Mouse (Mus musculus): Measurements from ENCODE around the gene Zfand5.
"Not testable (repeated sequence)": the region's sequence is repeated elsewhere in the genome, so short reads cannot be mapped to it uniquely, and the experiment has no call there.

Zfand5 gene

DNA sequence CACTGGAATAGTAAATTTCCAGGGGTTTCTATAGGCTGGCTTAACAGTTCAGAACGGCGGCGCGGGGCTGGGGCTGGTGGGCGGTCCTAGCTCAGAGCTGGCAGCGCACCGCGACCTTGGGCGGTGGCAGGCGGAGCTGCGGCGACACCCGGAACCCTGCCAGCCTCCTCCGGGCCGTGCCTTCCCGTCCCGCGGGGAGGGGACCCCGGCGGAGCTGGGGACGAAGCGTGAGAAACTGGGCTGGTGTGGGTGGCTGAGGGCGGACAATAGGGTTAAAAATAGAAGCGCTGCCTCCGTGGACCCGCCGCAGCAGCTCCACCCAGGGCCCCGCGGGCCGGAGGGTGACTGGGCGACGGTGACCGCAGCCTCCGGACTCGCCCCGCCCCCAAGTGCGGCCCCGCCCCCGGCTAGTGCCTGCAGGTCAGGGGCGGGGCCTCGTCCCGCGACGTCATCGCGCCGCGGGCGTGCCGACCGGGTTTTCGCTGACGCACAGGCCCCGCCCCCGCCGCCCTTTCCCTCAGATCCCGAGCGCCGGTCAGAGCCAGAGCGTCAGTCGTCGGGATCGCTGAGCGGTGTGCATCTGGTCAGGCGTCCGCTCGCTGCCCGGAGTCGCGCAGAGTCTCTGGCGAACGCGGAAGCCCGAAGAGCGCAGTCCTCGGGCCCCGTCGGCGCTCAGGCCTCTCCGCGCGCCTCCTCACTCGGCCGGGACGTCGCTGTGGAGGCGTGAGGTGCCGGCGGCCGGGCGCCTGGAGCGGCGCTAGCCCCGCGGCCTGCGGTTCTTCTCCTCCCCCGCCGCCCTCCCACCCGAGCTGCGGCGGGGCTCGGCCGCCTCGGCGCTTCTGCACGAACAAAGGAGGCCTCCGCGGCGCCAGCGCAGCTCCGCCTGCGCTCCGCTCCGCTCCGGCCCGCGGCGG lies at the start of gene Zfand5:
Zfand5 (plus strand) TSS at position 538 of the 914 bp plus-strand sequence.
- peak; percentile 98 to 100 for DNase-seq

DNA sequence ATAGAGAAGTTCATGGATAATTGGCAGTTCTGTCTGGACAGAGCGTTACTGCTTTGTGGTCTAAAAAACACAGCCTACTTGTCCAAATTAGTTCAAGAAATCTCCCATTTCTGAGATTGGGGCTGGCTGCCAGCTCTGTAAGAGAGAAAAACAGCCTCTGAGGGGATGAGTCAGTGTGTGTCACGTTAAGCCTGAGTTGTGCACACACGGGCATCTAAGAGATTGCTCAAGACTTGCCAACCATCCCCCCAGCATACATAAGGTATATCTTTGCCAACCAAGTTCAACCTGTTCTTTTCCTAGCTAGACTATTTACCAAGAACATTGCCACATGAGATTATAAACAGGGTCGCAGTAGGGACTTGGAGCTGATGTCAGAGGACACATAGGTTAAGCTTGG lies 44.9 kb upstream of the Zfand5 start:
- peak; percentile 7 to 13 for DNase-seq

DNA sequence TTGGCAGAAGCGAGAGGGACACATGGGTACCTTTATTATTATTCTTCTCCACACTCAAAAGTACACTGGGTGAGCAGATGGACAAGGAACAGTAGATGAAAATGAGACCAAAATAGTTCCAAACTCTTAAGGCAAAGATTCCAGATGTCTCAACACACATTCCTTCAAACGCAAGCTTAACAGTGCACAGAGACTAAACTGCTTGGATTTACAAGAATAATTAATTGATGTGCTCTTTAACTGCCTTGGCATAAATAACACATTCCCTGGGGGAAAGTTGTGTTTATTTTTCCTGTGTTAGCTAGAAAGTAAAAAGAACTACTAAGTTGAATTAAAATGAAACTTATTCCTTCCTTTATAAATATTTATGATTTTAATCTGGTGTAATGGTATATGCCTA lies 44.3 kb upstream of the Zfand5 start:
- no peak for DNase-seq

DNA sequence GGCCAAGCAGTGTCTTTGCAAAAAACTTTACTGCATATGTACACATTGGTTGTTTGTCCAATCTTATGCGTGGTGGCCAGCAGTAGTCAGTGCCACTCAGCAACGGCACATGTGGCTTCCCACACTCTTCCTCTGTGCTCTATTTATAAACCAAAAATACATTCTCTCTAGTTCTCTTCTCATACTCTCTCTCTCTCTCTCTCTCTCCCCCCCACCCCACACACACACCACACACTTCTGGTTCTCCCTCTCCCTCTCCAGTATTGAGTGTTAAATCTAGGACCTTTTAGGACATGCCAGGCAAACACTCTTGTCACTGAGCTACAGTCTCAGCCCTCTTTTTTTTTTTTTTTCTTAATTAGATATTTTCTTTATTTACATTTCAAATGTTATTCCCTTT lies 23.3 kb upstream of the Zfand5 start:
- not testable (repeated sequence) for DNase-seq

DNA sequence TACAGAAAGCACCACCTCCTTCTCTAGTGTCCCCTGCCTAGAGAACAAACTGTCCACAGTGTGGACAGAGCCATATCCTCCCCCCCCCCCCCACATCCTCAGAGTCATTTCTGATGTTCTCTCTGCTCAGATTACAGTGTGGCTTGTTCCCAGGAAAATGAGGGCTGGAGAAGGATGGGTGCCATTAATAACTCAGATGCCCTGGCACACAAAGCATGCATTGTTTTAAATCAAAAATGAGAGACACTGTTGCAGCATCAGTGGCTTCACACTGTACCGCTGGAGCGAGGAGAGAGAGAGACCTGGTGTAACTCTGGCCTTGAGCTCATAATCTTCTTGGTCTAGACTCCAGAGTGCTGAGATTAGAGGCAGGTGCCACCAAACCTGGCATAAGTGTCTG lies 18.2 kb upstream of the Zfand5 start:
- DNase-seq, result no peak

DNA sequence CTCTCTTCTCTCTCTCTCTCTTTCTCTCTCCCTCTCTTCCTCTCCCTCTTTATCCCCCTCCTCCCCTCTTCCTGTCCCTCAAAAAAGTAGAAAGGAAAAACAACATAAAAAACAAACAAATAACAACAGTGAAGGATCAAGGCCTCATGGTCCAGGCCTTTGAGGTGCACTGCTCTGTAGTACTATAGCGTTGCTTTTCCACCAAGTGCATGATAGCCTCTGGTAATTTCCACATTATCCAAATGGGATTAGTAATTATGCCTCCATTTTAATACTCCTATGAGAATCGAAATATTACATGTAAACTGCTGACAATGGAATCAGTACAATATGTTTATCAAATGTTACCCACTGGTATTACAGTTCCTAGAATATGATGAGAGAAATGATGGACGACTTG lies 16.2 kb upstream of the Zfand5 start:
- no peak for DNase-seq

DNA sequence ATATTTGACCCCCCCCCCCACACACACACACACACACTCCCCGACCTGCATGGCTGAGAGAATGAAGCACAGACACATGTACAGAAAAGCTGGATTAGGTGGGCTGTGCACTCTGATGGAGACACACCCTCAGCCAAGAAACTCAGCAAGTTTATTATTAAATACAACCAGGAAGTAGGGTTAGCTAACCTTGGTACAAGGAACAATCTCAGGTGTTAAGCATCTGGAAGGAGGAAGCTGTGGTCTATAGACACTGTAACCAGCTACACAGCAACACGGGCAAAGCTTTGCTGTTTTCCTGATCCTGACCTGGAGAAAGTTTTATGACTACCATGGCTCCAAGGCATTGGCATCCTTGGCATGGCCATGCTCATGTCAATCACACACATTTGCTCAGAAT lies 12.6 kb upstream of the Zfand5 start:
- DNase-seq, result no peak

DNA sequence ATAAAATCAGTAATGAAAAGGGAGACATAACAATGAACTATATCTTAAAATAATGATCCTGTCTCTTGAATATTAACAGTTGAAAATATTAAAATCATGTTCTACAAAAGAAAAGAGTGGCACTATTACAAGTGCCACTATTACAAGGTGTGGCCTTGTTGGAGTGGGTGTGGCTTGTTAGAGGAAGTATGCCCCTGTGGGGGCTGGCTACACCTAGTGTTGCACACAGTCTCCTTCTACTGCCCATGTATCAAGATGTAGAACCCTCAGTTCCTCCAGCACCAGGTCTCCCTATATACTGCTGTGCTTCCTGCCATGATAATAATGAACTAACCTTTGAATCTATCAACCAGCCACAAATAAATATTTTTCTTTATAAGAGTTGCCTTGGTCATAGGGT lies 11.8 kb upstream of the Zfand5 start:
- no peak for DNase-seq

DNA sequence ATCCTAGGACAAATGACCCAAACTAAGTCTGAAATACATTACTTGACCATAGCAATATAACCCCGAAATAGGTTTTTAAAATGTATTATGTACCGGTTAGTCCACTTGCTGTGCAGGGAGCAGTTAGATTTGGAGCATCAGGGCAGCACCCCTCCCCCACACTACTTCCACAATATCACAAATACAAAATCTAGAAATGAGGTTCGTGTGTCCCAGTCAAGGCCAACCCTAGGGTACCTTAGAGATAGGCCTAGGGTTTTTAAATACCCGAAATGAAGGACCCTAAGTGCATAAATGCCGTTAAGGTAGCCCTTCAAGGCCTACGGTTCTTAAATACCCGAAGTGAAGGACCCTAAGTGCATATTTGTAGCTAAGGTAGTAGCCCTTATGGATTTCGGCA lies 892 bp upstream of the Zfand5 start:
- DNase-seq, result peak; percentile 27 to 63

DNA sequence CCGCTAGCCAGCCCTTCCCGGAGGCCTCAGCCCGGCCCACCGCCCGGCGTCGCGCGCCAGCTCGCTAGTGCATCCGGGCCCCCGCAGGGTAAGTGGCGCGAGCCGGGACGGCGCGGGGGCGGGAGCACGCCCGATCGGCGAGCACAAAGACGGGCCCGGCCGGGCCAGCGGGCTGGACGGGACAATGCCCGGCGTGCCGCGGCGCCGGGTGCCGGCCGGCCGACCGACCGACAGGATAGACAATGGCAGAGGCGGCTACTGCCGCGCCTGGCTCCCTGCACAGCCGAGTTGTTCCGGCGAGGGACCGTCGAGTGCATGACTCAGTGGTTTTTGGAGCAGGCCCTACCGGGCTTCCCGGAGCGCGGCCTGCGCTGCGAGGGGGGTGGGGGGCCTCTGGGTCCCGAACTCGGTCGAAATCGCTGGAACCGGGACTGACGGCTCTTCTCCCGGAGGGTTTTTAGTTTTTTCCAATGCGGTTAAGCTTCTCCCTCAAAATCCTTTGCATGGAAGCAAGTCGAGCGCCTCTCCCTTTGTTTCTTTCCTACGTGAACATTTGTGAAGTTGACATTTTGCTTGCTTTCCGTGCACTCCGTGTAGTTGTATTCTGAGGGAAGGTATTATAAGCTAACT lies 692 bp downstream of the Zfand5 start:
- peak; percentile 69 to 87 for DNase-seq

DNA sequence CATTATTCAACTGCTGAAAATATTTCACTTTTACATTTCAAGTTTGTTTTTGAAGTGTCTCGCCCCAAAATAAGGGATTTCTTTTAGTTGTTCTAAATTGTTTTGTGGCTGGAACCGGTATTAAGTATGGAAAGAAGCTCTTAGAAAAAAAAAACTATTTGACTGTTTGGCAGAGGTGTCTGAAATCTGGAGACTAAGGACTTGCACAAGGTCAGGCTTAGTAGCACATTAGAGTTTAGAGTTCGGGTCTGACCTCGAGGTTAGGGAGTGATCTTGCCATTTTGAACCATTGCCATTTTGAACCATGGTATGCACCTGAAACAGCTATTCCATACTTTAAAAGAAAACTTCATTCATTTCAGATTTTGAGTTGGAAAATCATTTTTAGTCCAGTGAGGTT lies 1.4 kb downstream of the Zfand5 start:
- no peak for DNase-seq

DNA sequence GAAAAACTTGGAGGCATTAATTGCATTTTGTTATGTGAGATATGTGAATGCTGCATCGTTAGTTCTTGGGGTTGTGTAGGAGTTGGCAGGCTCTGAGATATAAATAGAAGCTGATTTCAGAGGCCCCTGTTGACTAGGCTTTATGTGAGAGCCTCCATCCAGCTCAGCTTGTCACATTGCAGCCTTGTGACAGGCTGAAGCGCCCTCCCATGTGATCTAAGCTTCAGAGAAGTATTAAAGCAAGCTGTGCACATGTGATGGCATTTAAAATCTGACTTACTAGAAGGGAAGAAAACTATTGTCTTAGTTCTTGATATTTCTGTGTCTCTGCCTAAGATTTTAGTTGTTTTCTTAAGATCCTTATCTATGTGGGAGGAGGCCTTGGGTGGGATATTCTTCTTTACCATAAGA lies 2.1 kb downstream of the Zfand5 start:
- DNase-seq, result peak; percentile 64 to 78

DNA sequence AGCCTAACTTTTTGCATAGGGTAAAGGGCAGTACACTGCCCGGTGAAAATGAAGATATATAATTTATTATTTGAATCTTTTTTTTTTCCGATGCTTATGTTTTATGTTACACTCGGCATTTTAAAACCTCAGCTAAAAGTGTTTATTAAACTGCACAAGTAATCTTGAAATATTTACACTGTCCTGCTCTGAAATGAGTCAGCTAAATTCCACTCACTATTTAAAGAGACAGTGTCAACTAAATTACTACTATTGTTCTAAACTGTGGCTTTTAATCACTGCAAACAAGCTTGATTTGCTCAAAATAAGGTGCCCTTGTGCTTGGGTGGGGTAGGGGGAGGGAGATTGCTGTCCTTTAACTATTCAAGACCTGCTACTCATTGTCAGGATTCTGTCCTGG lies 2.6 kb downstream of the Zfand5 start:
- no peak for DNase-seq

DNA sequence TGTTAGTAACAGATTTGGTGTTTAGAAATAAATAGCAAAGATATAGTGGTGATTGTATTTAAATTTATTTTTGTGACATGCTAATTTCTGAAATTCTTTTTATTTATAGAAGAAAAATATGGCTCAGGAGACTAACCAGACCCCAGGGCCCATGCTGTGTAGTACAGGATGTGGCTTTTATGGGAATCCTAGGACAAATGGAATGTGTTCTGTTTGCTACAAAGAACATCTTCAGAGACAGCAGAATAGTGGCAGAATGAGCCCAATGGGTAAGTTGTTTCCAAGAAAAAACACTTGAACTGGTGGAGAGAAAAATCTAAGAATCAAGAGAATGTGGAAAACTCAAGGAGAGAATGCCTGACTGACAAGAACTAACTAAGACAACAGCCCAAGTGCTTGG lies 4.2 kb downstream of the Zfand5 start:
- DNase-seq, result no peak

DNA sequence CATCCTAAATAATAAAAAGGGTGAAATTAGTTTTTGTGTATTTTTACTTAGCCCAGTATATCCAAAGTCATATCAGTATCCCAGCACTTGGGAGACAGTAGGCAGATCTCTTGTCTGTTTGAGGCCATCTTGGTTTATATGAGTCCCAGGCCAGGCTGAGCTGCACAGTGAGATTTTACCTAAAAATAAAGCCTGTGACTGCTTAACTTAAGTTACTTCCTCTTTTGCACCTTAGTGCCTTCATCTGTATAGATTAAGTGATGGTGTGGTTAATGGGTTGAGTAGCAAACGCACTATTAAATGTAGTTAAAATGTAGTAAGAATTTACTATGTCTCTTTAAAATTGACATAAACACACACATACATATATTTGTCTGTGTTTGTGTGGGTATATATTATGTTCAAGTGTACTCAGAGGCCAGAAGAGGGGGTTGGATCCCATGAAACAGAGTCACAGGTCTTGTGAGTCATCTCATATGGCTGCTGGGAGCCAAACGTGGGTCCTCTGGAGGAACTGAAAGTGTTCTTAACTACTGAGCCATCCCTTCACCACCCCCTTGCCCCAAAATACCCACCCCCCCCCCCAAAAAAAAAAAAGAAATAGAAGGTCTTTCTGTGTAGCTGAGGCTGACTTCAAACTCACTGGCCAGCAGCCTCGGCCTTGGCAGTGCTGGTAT lies 14.5 kb downstream of the Zfand5 start:
- no peak for DNase-seq

DNA sequence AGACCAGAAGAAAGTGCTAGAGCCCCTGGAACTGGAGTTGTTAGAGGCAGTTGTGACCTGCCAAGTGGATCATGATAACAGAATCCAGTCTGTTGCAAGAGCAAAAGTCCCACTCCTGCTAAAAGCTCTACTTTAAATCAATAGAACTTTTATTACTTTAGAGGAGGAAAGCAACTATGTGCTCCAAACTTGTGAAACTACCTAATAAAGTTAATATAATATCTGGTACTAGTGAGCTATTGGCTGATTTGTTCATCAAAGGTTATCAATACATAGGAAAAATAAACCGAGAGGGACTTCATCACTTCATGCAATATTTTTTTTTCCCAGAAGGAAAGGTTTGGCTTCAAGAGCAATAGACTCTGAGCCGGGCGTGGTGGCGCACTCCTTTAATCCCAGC lies 25.3 kb downstream of the Zfand5 start:
- no peak for DNase-seq

DNA sequence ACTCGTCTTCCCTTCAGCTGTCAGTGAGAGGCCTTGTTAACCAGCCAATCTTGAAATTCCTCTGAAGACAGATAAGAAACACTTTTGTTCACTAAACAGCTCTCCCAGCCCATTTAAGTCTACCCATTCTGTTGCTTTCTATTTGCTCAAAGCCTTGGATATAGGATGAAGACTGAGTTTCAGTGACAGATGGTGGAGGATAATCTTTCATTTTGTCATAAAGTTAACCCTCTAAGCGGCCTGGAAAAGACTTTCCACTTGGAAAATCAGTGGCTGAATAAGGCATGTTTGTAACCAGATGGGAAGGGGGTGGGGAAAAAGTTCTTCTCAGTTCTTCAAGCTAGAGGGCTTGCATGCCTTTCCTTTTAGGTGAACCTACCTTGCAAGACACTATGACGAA lies 29.7 kb downstream of the Zfand5 start:
- DNase-seq, result no peak

DNA sequence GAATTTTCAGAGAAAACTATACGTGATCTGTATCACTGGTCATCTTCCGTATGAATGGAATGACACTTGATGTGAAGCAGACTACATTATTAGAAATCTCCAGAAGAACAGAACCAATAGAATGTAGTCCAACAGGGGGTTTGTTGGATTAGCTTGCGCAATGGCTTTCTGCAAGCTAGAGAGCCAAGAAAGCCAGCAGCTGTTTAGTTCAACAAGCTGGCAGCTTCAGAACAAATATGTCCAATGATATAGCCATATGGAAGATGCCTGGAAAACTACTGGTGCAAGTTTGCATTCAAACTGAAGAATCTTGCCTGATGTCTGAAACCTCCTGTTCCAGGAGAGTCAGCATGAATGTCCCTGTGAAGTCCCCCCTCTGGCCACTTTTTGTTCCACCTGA lies 35.7 kb downstream of the Zfand5 start:
- no peak for DNase-seq

DNA sequence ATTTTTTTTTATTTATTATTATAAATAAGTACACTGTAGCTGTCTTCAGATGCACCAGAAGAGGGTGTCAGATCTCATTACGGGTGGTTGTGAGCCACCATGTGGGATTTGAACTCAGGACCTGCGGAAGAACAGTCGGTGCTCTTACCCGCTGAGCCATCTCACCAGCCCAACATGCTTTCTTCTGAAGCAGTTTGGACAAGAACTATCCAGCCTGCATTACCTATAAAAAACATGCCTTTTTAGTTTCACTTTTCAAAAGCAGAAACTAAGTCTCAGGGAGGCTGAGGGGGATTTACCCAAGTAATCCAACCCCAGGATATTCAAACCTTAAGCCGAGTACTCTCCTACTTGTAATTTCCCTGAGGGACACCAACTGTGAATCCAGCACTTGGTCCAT lies 38.3 kb downstream of the Zfand5 start:
- not testable (repeated sequence) for DNase-seq

DNA sequence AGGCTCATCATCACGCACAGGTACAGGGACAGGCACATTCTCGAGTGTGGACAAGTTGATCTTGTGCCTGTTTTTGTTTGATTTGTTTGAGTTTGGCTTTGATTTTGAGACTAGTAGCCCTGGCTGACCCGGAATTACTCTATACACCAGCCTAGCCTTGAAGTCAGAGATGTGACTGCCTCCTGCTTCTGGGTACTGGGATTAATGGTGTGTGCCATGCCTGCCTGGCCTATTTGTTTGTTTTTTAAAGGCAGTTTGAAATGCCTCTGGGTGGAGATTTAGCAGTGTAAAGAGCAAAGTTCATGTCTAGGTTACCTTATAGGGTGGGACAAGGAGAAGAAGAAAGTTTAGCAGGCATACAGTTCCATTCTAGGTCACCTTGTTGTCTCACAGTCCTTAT lies 43.6 kb downstream of the Zfand5 start:
- no peak for DNase-seq

DNA sequence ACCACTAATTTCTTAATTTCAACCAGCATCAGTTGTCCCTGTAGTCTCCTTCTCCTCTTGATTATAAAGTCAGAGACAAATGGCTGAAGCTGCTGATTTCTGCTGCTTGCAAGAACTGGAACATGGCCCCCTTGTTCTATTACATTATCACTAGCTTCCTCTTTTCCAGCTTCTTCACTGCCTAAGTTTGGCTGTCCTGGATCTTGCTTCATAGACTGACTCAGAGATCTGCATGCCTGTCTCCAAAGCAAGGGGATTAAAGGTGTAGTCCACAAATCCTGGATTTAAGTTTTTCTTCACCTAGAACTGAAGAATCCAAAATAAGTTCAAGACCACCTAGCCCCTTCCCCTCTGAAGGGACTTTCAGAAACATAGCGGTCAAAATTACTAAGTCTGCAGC lies 47.5 kb downstream of the Zfand5 start:
- DNase-seq, result no peak

DNA sequence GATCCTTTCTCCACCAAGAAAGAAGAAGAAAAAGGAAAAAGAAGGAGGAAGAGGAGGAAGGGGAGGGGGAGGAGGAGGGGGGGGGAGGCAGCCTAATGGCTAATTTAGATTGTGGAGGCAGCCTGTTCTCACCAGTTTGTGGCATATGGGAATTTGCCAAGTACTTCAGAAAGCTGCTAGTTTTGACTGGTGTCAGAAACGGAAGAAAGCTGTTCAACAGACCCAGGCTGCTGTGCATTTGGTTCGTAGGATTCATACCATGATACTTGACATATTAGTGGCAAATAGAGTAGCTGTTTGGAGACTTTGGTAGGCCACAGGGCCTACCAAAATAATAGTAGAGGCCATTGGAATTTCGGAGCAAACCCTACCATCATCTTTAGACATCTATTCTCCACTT lies 53.3 kb downstream of the Zfand5 start:
- no peak for DNase-seq

DNA sequence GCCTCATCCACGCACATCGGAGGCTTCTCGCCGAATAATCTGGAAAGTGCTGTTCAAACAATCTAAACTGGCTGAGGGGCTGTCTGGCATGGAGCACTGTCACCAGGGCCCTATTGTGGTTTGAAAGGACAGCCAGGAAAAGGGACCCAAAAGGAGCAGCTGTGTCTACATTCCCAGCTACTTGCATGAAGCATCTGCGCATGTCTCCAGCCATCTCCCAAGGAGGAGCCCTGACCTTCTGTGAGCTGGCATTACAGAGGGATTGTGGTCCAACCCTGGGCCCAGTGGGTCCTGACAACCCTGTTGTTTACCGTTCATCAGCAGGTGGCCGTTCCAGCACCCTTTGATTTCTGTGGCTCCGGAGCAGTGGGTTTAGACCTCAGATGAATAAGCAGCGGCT lies 56.9 kb downstream of the Zfand5 start:
- DNase-seq, result no peak

DNA sequence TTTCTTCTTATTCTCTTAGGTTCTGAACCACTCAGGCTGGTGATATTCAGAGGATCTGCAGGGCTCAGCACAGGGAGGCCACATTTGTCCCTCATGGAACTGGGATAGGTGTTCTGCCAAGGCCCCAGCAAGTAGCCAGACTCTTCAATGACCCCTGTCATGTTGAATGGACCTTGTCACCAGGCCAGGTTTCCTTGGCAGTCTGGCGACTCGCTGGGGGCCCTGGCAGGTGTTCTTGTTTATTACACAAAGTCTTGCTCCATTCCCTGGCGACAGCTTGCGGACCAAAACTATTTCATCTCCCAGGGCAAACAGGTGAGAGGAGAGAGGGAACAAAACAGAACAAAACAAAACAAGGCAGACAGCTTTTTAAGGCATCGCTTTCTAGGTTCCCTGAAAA lies 57.7 kb downstream of the Zfand5 start:
- peak; percentile 72 to 76 for DNase-seq

All from cerebellum, adult 18-20 months (tissue).